Mouse (Mus musculus) limb, embryonic 12.5 days (tissue): ENCODE results near the gene Adh4. TPM values are rescaled to one million over a fixed set of nuclear protein-coding genes. Genes with fewer than 3 reads are reported as not detected.

Source experiments
- ATAC-seq: fragments of 200-750 bp; cut with Nextera tagmentation; 2 replicates; pipeline ENCODE4 v1.8.0; 2017; ENCODE audit warnings: low read depth, moderate TSS enrichment; ENCODE audit not compliant: insufficient number of reproducible peaks, insufficient read depth, low FRiP score, low TSS enrichment
- H3K27ac ChIP-seq: fragments of 300-500 bp; sonication (generic); 2 replicates; pipeline ENCODE4 v1.5.1; 2016; ENCODE audit warnings: mild to moderate bottlenecking, moderate library complexity
- H3K27me3 ChIP-seq: fragments of 300-500 bp; sonication (generic); 2 replicates; pipeline ENCODE4 v1.6.1; 2016; ENCODE audit warnings: mild to moderate bottlenecking, moderate library complexity
- H3K36me3 ChIP-seq: fragments of 300-500 bp; sonication (generic); 2 replicates; pipeline ENCODE4 v1.6.1; 2016; ENCODE audit warnings: mild to moderate bottlenecking, moderate library complexity
- H3K4me1 ChIP-seq: fragments of 300-500 bp; sonication (generic); replicated peaks from 2 replicates; pipeline ENCODE4 v1.6.1; 2016
- H3K4me2 ChIP-seq: fragments of 300-500 bp; sonication (generic); 2 replicates; pipeline ENCODE4 v1.6.1; 2016; ENCODE audit warnings: mild to moderate bottlenecking, moderate library complexity
- H3K4me3 ChIP-seq: fragments of 300-500 bp; sonication (generic); replicated peaks from 2 replicates; pipeline ENCODE4 v1.5.1; 2016; ENCODE audit warnings: mild to moderate bottlenecking
- H3K9ac ChIP-seq: fragments of 300-500 bp; sonication (generic); replicated peaks from 2 replicates; pipeline ENCODE4 v1.6.1; 2016; ENCODE audit warnings: mild to moderate bottlenecking, moderate library complexity
- H3K9me3 ChIP-seq: fragments of 300-500 bp; sonication (generic); 2 replicates; pipeline ENCODE4 v1.6.1; 2016; ENCODE audit warnings: mild to moderate bottlenecking, moderate library complexity
- WGBS: fragments of 180-500 bp; shearing (Covaris S2); methylation state at CpG from one replicate; pipeline ENCODE4 v1.1.7; 2016; 5-methylcytosine and 5-hydroxymethylcytosine counted together
- polyA plus RNA-seq: library from polyadenylated mRNA; unstranded; fragments of >200 nt; fragmentation: Nextera tagmentation; extraction: Ambion mirVana; gene quantifications from 2 replicates; pipeline ENCODE4 v1.2.1, GENCODE M21; 2016

Adh4 gene
- polyA plus RNA-seq, 1 experiment from 2014 or later: not detected

GRCm38 (mm10) chr3:138409585-138409984 is 5.7 kb upstream of the Adh4 start:
- Histone ChIP-seq H3K4me1 (no peaks in the 10 kb centered on the region), H3K36me3 (no peaks in the 10 kb centered on the region), H3K9ac (no peak overlapping the region), H3K9me3 (no peaks in the 10 kb centered on the region), H3K27me3 (no peaks in the 10 kb centered on the region), H3K4me3 (no peak overlapping the region), H3K27ac (no peak overlapping the region), H3K4me2 (no peak overlapping the region)
- WGBS: 83% methylated on average over 1 of the region's 1 CpGs
- ATAC-seq: no peak

- H3K9ac ChIP-seq: no peak overlapping the region
- 83% methylated on average over 3 of the region's 3 CpGs for WGBS
- no peaks in the 10 kb centered on the region for H3K4me1 ChIP-seq
These were observed 5.1 kb upstream of the Adh4 start for GRCm38 (mm10) chr3:138410211-138410610.

GRCm38 (mm10) chr3:138419369-138419768 is 4.1 kb downstream of the Adh4 start:
- Histone ChIP-seq H3K4me1 (no peaks in the 10 kb centered on the region), H3K36me3 (no peaks in the 10 kb centered on the region), H3K9ac (no peak overlapping the region), H3K27ac (no peak overlapping the region), H3K9me3 (no peaks in the 10 kb centered on the region), H3K27me3 (no peaks in the 10 kb centered on the region), H3K4me3 (no peak overlapping the region), H3K4me2 (no peak overlapping the region)
- WGBS: 52% methylated on average over 6 of the region's 6 CpGs
- ATAC-seq: no peak

More at GRCm38 (mm10) chr3:138410211-138410610, 5.1 kb upstream of the Adh4 start:
- no peaks in the 10 kb centered on the region for H3K9me3 ChIP-seq
- no peak overlapping the region for H3K27ac ChIP-seq
- H3K4me2 ChIP-seq: no peak overlapping the region
- no peaks in the 10 kb centered on the region for H3K36me3 ChIP-seq
- no peaks in the 10 kb centered on the region for H3K27me3 ChIP-seq
- no peak for ATAC-seq
- no peak overlapping the region for H3K4me3 ChIP-seq

GRCm38 (mm10) chr3:138420385-138420784 is 5.1 kb downstream of the Adh4 start:
- no peak overlapping the region for H3K4me3 ChIP-seq
- no peaks in the 10 kb centered on the region for H3K9me3 ChIP-seq
- no peaks in the 10 kb centered on the region for H3K4me1 ChIP-seq
- H3K9ac ChIP-seq: no peak overlapping the region
- H3K36me3 ChIP-seq: no peaks in the 10 kb centered on the region
- H3K27ac ChIP-seq: no peak overlapping the region
- 92% methylated on average over 3 of the region's 3 CpGs for WGBS
- no peak overlapping the region for H3K4me2 ChIP-seq
- H3K27me3 ChIP-seq: no peaks in the 10 kb centered on the region
- ATAC-seq: no peak

GRCm38 (mm10) chr3:138423664-138424063 is 8.4 kb downstream of the Adh4 start:
- Histone ChIP-seq H3K36me3 (no peaks in the 10 kb centered on the region), H3K4me1 (no peaks in the 10 kb centered on the region), H3K4me2 (no peak overlapping the region), H3K27me3 (no peaks in the 10 kb centered on the region), H3K27ac (no peak overlapping the region), H3K9ac (no peak overlapping the region), H3K4me3 (no peak overlapping the region), H3K9me3 (no peaks in the 10 kb centered on the region)
- no peak for ATAC-seq
- 66% methylated on average over 2 of the region's 2 CpGs for WGBS

GRCm38 (mm10) chr3:138424247-138424646 is 9.0 kb downstream of the Adh4 start:
- Histone ChIP-seq H3K36me3 (no peaks in the 10 kb centered on the region), H3K4me3 (no peak overlapping the region), H3K4me1 (no peaks in the 10 kb centered on the region), H3K27ac (no peak overlapping the region), H3K4me2 (no peak overlapping the region), H3K9ac (no peak overlapping the region), H3K9me3 (no peaks in the 10 kb centered on the region), H3K27me3 (no peaks in the 10 kb centered on the region)
- WGBS: 61% methylated on average over 4 of the region's 4 CpGs
- ATAC-seq: no peak

GRCm38 (mm10) chr3:138430360-138430976 is 15.2 kb downstream of the Adh4 start:
- H3K27ac ChIP-seq: no peak overlapping the region
- no peaks in the 10 kb centered on the region for H3K36me3 ChIP-seq
- 81% methylated on average over 6 of the region's 6 CpGs for WGBS
- no peak overlapping the region for H3K4me2 ChIP-seq
- no peaks in the 10 kb centered on the region for H3K4me1 ChIP-seq
- no peak overlapping the region for H3K9ac ChIP-seq
- no peaks in the 10 kb centered on the region for H3K9me3 ChIP-seq
- ATAC-seq: no peak
- H3K27me3 ChIP-seq: no peaks in the 10 kb centered on the region
- H3K4me3 ChIP-seq: no peak overlapping the region

- no peak for ATAC-seq
- WGBS: 78% methylated on average over 2 of the region's 2 CpGs
These were observed 16.6 kb downstream of the Adh4 start for GRCm38 (mm10) chr3:138431835-138432234.

GRCm38 (mm10) chr3:138438716-138439115 is 23.4 kb downstream of the Adh4 start:
- Histone ChIP-seq H3K36me3 (no peaks in the 10 kb centered on the region), H3K27me3 (no peaks in the 10 kb centered on the region), H3K4me2 (no peak overlapping the region), H3K4me3 (no peak overlapping the region), H3K4me1 (peaks cover 3% of the 10 kb centered on the region; the same call in 1 of the 2 replicates), H3K27ac (no peak overlapping the region), H3K9ac (no peak overlapping the region), H3K9me3 (no peaks in the 10 kb centered on the region)
- WGBS: 66% methylated on average over 3 of the region's 3 CpGs
- ATAC-seq: no peak

More at GRCm38 (mm10) chr3:138431835-138432234, 16.6 kb downstream of the Adh4 start:
- Histone ChIP-seq H3K9ac (no peak overlapping the region), H3K36me3 (no peaks in the 10 kb centered on the region), H3K4me2 (no peak overlapping the region), H3K9me3 (no peaks in the 10 kb centered on the region), H3K4me3 (no peak overlapping the region), H3K27me3 (no peaks in the 10 kb centered on the region), H3K4me1 (no peaks in the 10 kb centered on the region), H3K27ac (no peak overlapping the region)

- Histone ChIP-seq H3K27ac (peak overlapping the region; percentile 91), H3K9ac (peak overlapping the region; percentile 59), H3K4me1 (peaks cover 12% of the 10 kb centered on the region), H3K9me3 (no peaks in the 10 kb centered on the region), H3K27me3 (no peaks in the 10 kb centered on the region), H3K4me3 (peak overlapping the region; percentile 78), H3K36me3 (peaks cover 25% of the 10 kb centered on the region), H3K4me2 (peak overlapping the region; percentile 75)
- ATAC-seq: no peak; the same call in 1 of the 2 replicates
- 3% methylated on average over 9 of the region's 9 CpGs for WGBS
These were observed 26.9 kb downstream of the Adh4 start for GRCm38 (mm10) chr3:138442203-138442602.

- under 1% methylated on average over 86 of the region's 86 CpGs for WGBS
- peak within 1 kb of the TSS; percentile 91 for H3K27ac ChIP-seq
- no peaks in the 10 kb centered on the region for H3K9me3 ChIP-seq
- H3K9ac ChIP-seq: peak within 1 kb of the TSS; percentile 90
- peaks cover 12% of the 10 kb centered on the region for H3K4me1 ChIP-seq
- H3K4me3 ChIP-seq: peak within 1 kb of the TSS; percentile 78
- ATAC-seq: peak; percentile 98
- H3K27me3 ChIP-seq: no peaks in the 10 kb centered on the region
- H3K4me2 ChIP-seq: peak within 1 kb of the TSS; percentile 75
- H3K36me3 ChIP-seq: peaks cover 31% of the 10 kb centered on the region
These were observed 27.6 kb downstream of the Adh4 start, which contains the start of gene Adh5 for GRCm38 (mm10) chr3:138442612-138443464. Gene Adh5 (plus strand): TSS chr3:138443093.
